Mouse (Mus musculus): Measurements from ENCODE around the gene Mbnl2. TPM values are rescaled to one million over a fixed set of nuclear protein-coding genes. Genes with fewer than 3 reads are reported as not detected.

Mbnl2 gene
- polyA plus RNA-seq, 1 experiment: 18.9 TPM

DNA sequence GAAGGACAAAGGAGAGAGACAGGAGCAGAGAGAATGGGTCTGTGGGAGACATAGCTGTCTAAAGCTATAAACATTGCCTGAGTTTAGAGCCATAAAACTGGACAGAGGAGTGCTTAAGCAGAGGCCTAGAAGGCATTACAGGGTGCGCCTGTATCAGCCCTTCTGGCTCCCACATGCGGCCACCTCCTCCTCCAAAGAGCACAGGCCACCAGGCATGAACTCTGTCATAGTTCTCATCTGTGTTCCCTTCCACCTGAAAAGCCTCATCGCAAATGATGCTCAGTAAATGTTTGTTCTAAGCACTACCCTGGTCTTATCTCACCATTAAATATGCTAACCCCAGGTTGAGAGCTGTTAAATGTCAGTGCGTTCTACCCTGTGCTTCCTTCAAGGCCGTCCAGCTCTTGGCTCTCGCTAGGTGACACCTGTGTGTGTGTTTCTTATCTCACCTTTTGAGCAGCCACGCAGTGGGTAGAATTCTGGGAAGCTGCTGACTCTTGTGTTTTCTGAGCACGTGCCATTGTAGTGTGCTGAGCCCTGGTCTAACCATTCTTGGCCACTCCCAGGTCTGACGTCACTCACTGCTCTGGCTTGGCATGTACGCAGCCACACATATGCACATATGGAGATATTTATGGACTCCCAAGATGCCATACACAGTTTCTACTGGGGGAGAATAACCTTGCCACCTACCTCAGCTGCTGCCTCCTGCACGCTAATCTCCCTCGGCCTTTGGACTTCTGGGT is 37.4 kb downstream of the Mbnl2 start:
- WGBS: 82% methylated on average over 12 of the region's 12 CpGs
- no peak for DNase-seq (ENCODE audit: low read depth in 1 of 2, low spot score in 2 of 2)
- Histone ChIP-seq H3K4me1 (ENCODE audit: control insufficient read depth, insufficient read depth, insufficient read length) (peaks cover 1% of the 10 kb centered on the region; the same call in 1 of the 2 replicates), H3K27ac (ENCODE audit: insufficient read depth, low read length) (no peak overlapping the region), H3K4me3 (ENCODE audit: extremely low read depth, insufficient read depth, insufficient read length) (no peak overlapping the region), H3K36me3 (ENCODE audit: control insufficient read depth, insufficient read depth, low read length) (no peaks in the 10 kb centered on the region), H3K27me3 (ENCODE audit: control insufficient read depth, insufficient read depth, low read length) (no peaks in the 10 kb centered on the region)
- TF ChIP-seq CTCF (IDR thresholded peaks at IDR 0.05; ENCODE audit: extremely low read depth, insufficient read depth, insufficient read length, insufficient replicate concordance) (no peak), POLR2A (IDR thresholded peaks at IDR 0.05; ENCODE audit: low read depth, low read length) (no peak)

DNA sequence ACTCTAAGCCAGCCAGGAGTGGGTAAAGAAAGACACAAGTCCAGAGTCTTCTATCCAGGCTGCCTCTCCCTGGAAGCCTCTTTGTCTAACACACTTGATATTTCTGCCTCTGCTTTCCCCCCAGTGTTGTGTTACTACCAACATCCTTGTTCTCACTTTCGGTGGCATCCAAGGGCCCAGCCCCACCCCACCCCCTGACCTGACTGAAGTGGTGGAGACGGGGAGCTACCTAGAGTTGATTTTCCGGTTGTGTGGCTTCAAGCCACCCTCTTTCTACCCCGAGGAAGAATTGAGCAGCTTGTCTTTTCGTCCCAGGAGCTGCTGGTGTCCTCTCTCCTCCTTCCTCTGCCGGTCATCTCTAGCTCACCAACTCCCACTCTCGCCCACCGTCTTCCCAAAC is 38.0 kb downstream of the Mbnl2 start:
- 75% methylated on average over 8 of the region's 8 CpGs for WGBS
- Histone ChIP-seq H3K4me1 (ENCODE audit: control insufficient read depth, insufficient read depth, insufficient read length) (no peaks in the 10 kb centered on the region; the same call in 1 of the 2 replicates), H3K36me3 (ENCODE audit: control insufficient read depth, insufficient read depth, low read length) (no peaks in the 10 kb centered on the region), H3K27ac (ENCODE audit: insufficient read depth, low read length) (no peak overlapping the region), H3K27me3 (ENCODE audit: control insufficient read depth, insufficient read depth, low read length) (no peaks in the 10 kb centered on the region), H3K4me3 (ENCODE audit: extremely low read depth, insufficient read depth, insufficient read length) (no peak overlapping the region)
- no peak for DNase-seq (ENCODE audit: low read depth in 1 of 2, low spot score in 2 of 2)
- TF ChIP-seq CTCF (IDR thresholded peaks at IDR 0.05; ENCODE audit: extremely low read depth, insufficient read depth, insufficient read length, insufficient replicate concordance) (no peak), POLR2A (IDR thresholded peaks at IDR 0.05; ENCODE audit: low read depth, low read length) (no peak)

DNA sequence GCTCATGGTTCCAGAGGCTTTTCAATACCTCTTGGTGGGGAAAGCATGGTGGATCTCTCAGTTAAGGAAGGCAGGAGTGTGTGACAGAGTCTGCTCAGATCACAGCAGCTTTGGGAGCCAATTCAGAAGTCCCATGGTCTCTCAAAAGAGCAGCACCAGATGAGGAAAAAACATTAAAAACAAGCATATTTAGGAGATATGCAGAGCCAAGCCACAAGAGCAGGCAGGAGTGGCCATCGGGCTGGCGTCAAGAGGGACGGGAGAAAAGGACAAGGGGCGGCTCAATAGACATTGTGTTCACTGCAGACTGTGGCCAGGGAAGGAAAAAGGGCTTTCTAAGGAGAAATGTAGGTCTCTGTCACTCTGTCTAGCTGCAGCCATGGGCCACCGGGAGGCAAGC is 40.3 kb downstream of the Mbnl2 start:
- no peak for DNase-seq (ENCODE audit: low read depth in 1 of 2, low spot score in 2 of 2)
- TF ChIP-seq CTCF (IDR thresholded peaks at IDR 0.05; ENCODE audit: extremely low read depth, insufficient read depth, insufficient read length, insufficient replicate concordance) (no peak), POLR2A (IDR thresholded peaks at IDR 0.05; ENCODE audit: low read depth, low read length) (no peak)
- Histone ChIP-seq H3K27ac (ENCODE audit: insufficient read depth, low read length) (no peak overlapping the region), H3K27me3 (ENCODE audit: control insufficient read depth, insufficient read depth, low read length) (no peaks in the 10 kb centered on the region), H3K4me3 (ENCODE audit: extremely low read depth, insufficient read depth, insufficient read length) (no peak overlapping the region), H3K4me1 (ENCODE audit: control insufficient read depth, insufficient read depth, insufficient read length) (no peaks in the 10 kb centered on the region), H3K36me3 (ENCODE audit: control insufficient read depth, insufficient read depth, low read length) (peaks cover 2% of the 10 kb centered on the region; the same call in 1 of the 2 replicates)
- 81% methylated on average over 5 of the region's 5 CpGs for whole genome bisulfite sequencing

DNA sequence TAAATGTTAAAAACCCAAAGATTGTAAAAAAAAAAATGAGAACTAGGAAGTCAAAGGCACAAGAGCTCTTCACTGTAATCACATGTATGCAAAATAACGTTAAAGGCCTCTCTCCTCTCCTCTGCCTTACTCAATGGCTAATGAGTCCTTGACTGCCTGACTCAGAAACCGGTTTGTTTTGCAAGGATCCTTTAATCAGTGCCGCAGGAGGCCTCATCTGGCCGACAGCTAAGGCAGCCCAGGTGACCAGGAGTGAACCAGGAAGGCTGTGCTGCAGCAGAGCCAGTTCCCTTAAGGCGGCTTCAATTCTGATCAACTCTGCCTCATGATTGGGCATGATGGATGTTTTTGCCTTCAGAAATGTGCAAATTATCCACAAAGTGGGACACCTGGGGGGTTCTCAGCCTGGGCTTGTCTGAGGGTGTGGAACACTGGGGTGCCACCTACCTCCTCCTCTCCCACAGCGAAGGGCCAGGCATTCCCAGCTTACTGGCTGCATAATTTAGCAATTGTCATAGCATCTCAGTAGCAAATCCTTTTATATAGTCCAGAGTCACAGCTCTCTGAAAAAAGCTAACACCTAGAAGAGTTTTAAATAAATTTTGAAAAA is 43.0 kb downstream of the Mbnl2 start:
- DNase-seq (ENCODE audit: low read depth in 1 of 2, low spot score in 2 of 2): no peak
- 82% methylated on average over 6 of the region's 6 CpGs for WGBS
- TF ChIP-seq POLR2A (IDR thresholded peaks at IDR 0.05; ENCODE audit: low read depth, low read length) (no peak), CTCF (IDR thresholded peaks at IDR 0.05; ENCODE audit: extremely low read depth, insufficient read depth, insufficient read length, insufficient replicate concordance) (no peak)

DNA sequence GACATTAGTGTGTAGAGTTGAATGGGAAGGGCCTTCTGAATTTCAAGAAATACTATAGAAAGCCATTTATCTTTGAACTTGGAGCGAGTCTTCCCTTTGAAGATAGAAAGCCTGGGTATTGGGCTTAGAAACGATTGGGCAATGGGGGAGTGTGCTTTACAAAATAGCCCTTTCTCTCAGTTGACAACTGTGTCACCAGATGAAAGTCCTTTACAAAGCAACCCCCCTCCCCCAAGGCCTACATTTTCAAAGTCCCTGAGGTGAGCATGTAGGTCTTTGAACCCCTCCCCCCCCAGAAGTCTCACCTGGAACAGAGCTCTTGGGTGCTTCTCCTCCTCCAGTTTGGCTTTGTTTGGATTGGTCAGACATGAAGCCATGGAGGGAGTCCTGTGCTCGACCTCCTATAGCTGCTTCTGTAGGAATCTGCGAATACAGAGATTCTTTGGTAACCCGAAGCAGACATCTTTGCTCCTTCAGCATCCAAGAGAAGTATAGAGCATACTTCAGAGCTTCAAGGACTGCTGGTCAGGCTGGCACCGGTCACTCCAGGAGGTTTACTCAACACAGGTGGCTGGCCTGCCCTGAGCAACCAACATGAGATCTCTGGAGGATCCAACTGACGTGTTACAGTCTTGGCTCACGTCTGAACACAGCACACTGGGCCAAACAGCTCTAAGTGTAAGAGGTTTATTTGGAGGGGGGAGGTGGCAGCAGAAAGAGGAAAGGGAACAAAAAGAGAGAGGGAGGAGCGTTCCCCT is 43.7 kb downstream of the Mbnl2 start:
- H3K36me3 ChIP-seq (ENCODE audit: control insufficient read depth, insufficient read depth, low read length): peaks cover 2% of the 10 kb centered on the region; the same call in 1 of the 2 replicates
- H3K27me3 ChIP-seq (ENCODE audit: control insufficient read depth, insufficient read depth, low read length): no peaks in the 10 kb centered on the region
- no peak overlapping the region for H3K27ac ChIP-seq (ENCODE audit: insufficient read depth, low read length)
- 89% methylated on average over 9 of the region's 9 CpGs for WGBS
- no peak for DNase-seq (ENCODE audit: low read depth in 1 of 2, low spot score in 2 of 2)
- H3K4me3 ChIP-seq (ENCODE audit: extremely low read depth, insufficient read depth, insufficient read length): no peak overlapping the region
- peaks cover 4% of the 10 kb centered on the region; the same call in 1 of the 2 replicates for H3K4me1 ChIP-seq (ENCODE audit: control insufficient read depth, insufficient read depth, insufficient read length)
- no peak for TF ChIP-seq CTCF (IDR thresholded peaks at IDR 0.05; ENCODE audit: extremely low read depth, insufficient read depth, insufficient read length, insufficient replicate concordance)
- TF ChIP-seq POLR2A (IDR thresholded peaks at IDR 0.05; ENCODE audit: low read depth, low read length): no peak

More for the DNA sequence above, 43.0 kb downstream of the Mbnl2 start:
- Histone ChIP-seq H3K27ac (ENCODE audit: insufficient read depth, low read length) (no peak overlapping the region), H3K4me1 (ENCODE audit: control insufficient read depth, insufficient read depth, insufficient read length) (no peaks in the 10 kb centered on the region), H3K36me3 (ENCODE audit: control insufficient read depth, insufficient read depth, low read length) (peaks cover 2% of the 10 kb centered on the region; the same call in 1 of the 2 replicates), H3K4me3 (ENCODE audit: extremely low read depth, insufficient read depth, insufficient read length) (no peak overlapping the region), H3K27me3 (ENCODE audit: control insufficient read depth, insufficient read depth, low read length) (no peaks in the 10 kb centered on the region)

DNA sequence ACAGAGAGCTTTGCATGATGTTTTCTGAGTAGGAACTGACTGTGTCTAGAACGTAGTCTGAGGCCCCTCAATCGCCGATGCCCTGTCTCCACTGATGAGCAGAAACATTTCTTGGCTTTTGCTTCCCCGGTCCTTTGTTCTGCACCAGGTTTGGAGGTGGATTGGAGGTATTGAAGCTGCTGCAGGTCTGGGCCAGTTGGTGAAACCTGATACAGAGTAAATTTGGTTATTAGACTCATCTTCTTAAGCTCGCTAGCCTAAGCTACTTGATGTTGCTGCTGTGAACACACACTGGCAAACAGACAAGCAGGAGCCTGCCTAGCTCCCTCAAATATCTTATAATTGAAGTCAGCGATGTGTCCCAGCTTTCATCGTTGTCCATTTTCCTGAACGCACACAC is 46.6 kb downstream of the Mbnl2 start:
- no peak for DNase-seq (ENCODE audit: low read depth in 1 of 2, low spot score in 2 of 2)
- WGBS: 91% methylated on average over 8 of the region's 8 CpGs
- Histone ChIP-seq H3K4me1 (ENCODE audit: control insufficient read depth, insufficient read depth, insufficient read length) (peaks cover 24% of the 10 kb centered on the region; the same call in 1 of the 2 replicates), H3K27me3 (ENCODE audit: control insufficient read depth, insufficient read depth, low read length) (no peaks in the 10 kb centered on the region), H3K27ac (ENCODE audit: insufficient read depth, low read length) (no peak overlapping the region), H3K4me3 (ENCODE audit: extremely low read depth, insufficient read depth, insufficient read length) (no peak overlapping the region), H3K36me3 (ENCODE audit: control insufficient read depth, insufficient read depth, low read length) (peaks cover 2% of the 10 kb centered on the region; the same call in 1 of the 2 replicates)
- TF ChIP-seq POLR2A (IDR thresholded peaks at IDR 0.05; ENCODE audit: low read depth, low read length) (no peak), CTCF (IDR thresholded peaks at IDR 0.05; ENCODE audit: extremely low read depth, insufficient read depth, insufficient read length, insufficient replicate concordance) (no peak)
